Mouse (Mus musculus) adipocyte (in vitro differentiated cells): ENCODE measurements at regions not wholly inside any gene's neighbourhood (a gene's known extent, or its start where the extent isn't known, plus 50 kb on each side); places are given as distances from the start of the nearest gene placed in this dataset.

Source experiments
- DNase-seq: peaks from one replicate; pipeline ENCODE4 v3.0.0-alpha.2; 2016; ENCODE audit warnings: low spot score

DNA sequence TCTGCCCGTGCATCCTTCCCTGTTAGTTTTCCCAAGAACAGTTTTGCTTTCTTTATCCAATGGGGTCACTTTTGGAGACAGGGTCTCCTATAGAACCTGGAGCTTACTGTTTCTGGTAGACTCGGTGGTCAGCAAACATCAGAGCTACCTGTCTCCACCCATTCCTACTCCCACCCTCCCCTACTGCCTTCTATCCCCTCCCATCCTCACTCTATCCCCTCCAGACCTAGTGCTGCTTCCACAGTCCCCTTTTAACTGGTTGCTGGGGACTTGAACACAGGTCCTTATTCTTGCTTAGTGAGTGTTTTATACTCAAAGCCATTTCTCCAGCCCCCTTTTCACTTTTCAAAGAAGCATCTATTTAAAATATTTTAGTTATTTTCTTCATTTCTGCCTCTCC, 189.4 kb upstream of the Fat4 start:
- no peak for DNase-seq

DNA sequence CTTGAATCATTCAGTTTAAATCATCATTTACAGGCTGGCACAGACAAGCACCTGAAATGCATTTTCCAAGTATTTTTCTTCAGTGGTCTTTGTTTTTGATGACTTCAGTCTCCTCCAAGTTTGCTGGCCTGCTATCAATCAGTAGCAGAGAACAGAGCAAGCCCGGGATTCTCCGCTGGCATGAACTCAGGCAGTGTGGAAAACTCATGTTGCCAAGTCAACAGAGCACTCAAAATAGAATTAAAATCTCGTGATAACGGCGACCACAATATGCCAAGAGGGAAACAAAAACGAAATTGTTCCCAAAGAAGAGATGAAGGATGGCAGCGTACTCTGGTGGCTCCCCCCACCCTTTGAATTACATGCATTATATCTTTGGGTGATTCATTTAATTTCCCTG, 190.9 kb upstream of the Fat4 start:
- no peak for DNase-seq

DNA sequence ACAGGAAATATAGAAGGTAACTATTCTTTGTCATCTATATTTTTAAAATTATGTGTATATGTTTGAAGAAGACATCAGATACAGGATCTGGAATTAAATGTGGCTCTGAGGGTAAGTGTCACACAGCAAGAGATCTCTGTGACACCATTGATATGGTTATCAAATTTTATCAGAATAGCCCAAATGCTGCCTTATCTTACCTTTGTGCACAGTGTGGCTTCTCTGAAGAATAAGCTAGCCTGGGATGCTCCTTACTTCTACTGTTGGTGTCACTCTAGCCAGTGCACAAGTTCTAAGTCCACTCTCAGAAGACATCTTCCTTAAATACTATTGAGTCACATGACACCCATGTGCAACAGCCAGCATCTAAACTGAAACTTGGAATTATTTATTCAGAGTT, 194.0 kb upstream of the Fat4 start:
- no peak for DNase-seq

DNA sequence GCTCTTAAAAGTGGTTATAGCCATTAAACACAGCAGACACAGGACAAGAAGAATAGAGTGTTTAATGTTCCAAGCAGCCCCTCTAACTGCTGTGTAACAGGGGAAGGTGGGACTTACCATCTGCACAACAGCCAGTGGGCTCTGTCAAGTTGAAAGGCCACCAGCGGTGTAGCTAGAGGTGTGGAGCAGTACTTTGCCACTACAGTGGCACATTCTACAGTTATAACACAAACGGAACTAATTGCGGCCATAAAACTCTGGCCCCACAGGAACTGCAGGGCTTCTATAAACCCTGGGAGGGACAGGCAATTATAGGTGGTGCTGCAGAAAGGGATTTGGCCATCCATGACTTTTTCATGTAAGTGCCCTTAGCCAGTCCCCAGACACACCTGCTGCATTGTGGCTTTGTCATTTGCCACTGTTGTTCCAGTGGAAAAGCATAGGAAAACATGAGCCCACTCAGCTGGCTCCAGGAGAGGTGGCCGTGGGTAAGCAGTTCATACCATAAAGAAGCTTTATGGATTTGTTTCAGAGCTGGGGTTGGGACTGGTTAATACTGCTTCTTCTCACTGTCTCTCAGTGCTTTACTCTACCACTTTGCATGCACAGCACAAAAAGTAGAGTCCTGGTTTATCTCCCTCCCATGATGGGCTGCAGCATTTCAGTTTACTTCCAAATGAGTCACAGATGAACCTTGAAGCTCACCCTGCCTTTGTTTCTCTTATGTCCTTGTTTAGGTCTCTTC, 199.8 kb upstream of the Ankrd50 start:
- no peak for DNase-seq

DNA sequence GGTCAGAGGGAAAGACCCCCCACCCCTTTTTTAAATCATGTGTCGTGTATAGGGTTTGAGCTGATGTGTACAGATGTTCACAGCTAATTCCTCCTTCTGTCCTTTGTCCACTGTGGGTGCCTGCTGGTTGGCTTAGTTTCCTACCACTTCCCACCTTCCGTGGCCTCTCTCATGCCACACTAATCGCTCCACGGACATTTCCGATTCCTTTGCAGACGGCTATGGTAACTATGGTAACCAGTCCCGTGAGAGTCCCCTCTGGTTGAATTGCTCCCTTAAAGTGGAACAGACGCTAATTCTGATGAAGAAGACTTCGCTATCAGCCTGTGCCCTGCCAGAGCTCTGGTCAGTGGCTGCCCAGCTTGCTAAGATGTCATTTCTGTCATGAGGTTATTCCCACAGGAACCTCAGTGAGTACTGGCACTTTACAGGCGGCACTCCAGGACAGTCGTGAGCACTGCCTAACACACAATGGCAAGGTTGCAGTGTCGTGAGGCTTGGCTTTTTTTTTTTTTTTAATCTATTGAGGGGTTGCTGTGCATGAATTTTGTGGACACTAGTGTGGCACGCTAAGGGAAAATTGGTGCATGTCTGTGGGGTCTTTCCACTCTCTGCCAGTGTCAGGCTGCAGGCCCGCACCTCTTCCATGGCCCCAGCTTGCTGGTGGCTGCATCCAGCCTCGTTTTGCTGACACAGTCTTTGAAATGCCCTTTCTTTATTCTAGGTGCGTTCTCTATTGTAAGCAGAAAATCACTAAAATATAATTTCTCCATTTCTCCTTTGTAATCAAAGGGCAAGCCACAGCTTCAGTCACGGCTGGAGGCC, 179.2 kb upstream of the Ankrd50 start:
- no peak for DNase-seq

DNA sequence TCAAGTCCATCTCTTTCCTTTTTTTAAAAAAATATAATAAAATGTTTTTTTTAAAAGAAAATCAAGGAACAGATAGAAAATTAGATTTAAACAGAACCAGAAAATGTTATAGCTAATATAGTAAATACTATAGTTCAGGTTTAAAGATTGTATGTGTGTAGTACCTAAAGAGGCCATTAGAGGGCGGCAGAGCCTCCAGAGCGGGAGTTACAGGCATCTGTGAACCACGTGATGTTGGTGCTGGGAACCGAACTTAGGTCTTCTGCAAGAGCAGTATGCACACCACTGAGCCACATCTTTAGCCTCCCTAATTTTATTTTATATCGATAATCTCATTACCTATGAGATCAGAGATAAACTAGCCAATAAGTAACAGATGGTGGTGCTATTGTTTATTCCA, 178.4 kb upstream of the Ankrd50 start:
- peak; percentile 16 for DNase-seq

DNA sequence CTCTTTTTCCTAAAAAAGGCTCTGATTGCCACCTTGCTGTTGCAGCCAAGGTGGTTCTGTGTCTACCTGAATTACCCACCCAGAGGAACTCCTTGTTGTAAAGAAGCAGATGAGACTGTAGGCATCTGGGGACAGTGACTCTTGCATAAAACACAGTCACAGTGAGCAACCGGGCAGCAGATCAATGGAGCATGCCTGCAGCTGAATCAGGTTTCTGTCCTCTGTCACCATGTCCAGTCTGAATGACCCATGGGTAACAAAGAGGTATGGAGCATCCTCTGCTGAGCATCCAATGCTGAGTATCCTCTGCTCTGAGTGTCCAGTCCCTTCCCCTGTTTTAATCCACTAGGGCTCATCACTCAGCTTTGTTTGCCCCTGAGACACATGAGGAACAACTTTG, 172.1 kb upstream of the Ankrd50 start:
- no peak for DNase-seq

DNA sequence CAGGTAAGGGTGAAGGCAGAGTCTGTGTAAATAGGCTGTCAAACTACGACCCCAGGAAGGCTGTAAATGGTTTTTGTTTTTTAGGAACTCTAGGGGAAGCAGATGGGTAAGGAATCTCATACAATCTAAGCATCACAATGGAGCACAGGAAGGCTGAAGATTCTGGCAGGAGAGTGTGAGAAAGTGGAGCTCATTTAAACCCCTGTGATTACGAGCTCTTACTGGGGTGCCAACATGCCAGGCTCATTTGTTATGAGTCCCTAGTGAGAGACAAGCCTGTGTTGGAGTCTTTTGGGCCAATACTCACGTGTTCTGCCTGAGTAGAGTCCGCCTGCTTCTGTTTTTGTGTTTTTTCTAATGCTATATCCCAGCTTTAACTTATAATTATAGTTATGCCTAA, 169.3 kb upstream of the Ankrd50 start:
- DNase-seq, result no peak

DNA sequence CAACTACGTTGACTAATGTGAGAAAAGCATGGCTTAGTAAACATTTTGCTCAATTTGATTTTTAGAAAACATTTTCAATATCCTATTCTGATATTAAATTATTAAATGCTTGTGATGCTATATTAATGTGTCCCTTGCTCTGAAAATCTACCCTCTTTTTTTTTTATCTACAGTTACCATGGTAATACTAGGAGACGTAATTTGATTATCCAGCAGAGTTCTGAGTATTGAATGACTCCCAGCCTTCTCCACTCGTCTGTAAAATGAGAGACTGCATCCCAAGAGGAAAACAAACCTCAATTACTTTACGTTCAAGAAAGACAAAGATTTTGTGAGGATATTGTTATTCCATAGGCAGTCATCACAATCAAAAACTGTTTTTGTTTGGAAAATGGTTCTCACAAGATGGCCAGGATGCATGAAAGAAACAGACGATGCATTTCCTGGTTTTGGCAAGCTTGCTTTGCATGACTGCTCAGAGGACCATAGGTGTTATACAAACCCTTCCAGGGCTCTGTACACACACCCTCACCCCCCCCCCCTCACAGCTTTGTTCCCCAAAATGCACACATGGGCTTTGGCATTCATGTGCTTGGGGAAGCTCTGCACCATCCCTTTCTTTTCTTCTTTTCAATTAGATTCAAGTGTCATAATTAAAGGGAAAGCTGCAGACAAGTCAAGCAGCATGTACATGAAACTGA, 168.5 kb upstream of the Ankrd50 start:
- DNase-seq, result no peak

DNA sequence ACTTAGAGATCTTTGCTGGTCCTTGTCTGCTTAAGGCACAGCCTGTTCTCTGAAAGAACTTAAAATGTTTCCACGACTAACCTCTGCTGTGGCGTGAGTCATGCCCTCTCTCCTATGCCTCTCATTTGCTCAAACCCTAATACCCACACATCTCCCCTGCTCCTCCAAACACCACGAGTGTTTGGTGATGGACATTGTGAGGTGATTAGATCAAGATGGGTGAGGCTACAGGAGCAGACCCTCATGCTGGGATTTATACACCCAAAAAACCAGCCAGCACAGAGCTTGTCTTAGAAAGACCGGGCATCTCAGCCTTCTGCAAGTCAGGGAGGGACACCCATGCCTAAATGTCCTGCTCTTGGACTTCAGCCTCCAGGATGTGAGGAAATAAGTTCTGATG, 165.5 kb upstream of the Ankrd50 start:
- DNase-seq, result no peak

DNA sequence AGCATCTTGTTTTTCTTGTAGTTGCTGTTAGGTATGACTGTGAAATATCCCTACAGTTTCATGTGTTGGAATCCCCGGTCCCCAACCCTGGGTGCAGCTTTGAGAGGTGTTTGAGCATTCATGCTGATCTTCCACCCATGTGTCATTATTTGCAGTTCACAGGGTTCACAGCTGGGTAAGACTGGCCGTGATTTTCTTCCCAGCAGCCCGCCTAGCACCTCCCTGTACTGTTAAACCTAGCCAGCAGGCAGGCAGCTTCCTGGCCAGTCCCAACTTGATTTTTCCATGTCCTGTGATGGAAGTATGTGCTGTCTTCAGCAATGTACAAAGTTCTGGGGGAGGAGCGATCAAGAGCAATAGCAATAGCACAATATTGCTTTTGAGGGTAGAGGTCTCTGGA, 164.0 kb upstream of the Ankrd50 start:
- no peak for DNase-seq

DNA sequence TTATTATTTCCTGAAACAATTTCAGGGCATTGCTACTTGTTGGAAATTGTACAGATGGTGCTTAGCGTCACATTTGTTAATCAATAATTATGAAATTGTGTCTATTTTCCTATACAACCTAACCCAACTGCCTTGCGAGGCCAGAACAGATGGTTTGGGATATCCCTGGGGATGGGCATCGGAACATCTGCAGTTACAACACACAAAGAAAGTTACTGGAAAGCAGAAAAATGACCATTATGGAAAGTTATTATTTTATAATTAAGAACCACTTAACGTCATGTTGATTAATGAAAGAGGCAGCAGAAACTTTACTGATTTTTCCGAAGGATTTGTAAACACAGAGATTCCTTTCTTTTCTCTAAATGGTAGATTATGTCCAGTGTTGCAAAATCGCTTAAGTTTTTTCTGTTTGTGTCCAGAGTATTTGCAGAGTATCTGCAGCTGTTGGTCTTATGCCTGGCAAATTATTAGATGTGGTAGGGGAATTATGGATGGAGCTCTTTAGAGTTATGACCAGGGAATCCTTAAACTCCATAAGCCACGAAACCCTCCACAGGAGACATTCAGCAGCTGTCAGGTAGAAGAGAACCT, 163.2 kb upstream of the Ankrd50 start:
- no peak for DNase-seq

DNA sequence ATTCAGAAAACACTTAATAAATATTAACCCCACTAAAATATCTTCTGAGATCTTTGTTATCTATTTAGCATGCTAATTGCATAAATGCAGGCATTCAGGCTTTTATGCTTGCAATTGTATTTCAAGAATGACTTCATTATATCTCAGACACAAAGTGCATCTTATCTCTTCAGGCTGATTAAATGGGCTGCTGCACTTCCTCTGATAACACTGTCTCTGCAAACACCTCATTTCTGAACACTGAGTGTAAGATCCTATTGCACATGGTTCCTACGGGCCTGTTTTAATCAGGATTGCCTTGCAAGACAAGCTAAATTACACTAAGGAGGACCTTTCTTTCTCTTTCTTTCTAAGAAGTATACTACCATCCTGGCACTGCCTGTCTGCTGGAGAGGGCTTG, 157.1 kb upstream of the Ankrd50 start:
- DNase-seq, result no peak

DNA sequence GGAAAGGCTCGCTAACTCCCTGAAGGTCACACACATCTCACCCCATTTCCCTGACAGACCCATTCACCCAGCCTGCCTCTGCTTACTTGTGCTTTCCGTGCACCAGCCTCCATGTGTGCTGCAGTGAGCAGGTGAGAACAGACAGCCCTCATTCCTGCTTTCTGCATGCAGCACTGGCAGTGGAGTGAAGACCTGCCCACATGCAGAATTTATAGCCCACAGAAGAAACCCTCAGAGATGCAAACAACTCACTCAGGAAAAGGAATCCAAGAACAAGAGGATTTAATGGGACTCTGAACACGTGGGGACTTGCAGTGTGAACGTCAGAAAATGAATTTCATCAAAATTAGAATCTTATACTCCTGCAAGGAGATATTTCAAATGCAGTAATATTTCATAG, 152.2 kb upstream of the Ankrd50 start:
- no peak for DNase-seq

DNA sequence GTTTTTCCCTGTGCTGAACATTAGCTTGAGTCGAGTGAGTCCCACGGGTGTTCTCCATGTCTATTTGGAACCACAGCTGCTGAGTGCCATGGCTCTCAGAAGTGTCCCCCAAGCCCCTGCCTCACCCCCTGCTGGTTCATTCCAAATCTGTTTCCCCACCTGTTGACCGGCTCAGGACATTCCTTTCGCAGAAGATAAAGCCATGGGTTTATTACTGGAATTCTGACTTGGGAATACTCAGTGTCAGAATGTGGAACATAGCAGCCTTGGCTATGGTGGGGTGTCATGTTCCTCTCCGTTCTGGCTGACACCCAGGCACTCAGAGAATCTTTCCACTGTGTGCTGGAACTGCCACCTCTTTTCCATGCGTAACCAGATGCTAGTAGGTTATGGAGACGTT, 148.7 kb upstream of the Ankrd50 start:
- no peak for DNase-seq

DNA sequence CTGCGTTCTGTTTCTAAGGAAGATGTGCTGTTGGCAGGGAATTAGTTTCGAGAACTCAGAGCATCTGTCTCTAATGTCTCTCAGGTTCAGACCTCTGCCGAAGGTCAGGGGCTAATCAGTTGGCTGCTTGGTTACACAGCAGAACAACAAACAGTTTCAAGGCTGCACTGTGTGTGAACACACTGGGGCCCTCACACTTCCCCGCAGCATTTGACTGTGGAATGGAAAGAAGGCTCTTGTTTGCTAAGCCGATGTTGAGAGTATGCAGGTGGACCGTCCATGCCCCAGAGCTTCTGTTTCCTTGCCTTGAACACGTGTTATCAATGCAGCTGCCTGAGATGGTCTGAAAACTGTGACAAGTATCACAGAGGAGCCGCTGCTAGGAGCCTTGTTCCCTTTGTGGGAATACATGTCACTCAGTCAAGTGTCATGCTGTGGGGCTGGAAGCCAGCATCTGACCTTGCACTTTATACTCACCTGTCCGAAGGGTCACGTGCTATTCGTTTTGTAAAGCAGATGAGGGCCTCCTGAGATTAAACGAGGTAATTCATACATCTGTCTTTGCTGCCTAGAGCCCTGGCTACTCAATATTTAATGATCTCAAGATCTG, 141.0 kb upstream of the Ankrd50 start:
- no peak for DNase-seq

DNA sequence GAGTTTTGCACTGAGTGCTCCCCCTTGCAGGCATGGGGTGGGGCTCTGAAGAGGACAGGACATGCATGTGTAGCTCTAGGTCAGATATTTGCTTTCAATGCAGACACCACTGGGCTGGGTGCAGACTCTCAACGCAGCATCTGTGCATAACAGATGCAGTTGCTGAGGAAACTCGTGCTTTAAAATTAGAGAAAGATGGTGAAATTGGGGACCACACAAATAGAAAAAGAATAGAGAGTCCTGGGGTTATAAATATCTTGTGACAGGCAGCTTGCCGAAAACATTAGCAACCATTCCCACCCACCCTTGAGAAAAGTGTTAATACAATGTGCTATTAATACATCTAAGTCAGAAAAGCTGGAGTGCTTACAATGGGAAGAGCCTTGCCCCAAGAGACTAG, 133.3 kb upstream of the Ankrd50 start:
- DNase-seq, result no peak

DNA sequence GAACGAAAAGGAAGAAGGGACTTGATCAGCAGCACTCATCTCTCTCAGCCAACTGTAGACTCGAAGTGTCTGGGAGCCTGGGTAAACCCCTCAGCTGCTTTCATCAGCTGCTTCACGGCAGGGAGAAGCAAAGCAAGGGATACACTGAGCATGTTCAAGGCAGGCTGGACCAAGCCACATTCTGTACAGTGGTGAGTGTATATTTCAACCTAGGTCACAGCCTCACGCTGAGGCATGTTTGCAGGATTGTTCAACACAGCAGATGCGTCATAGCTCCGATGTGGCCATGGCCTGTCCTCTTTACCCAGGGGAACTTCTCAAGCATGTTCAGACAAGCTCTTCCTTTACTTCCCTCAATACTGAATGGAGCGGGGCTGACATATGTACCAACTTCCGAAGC, 132.6 kb upstream of the Ankrd50 start:
- DNase-seq, result no peak

DNA sequence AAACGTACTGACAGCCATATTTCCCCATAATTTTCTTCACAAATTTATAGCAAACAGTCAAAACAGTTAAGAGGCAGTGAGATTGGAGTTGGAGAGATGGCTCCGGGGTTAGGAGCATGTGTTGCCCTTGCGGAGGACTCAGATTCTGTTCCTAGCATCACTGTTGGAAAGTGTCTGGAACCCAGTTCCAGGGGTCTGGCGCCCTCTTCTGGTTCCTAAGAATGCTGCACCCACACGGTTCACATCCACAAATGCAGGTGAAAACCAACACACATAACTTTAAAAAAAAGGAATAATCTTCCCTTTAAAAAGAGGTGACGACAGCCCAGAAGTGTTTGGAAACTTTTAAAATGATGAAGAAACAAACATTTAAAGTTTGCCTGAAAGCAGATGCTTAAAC, 129.1 kb upstream of the Ankrd50 start:
- no peak for DNase-seq

DNA sequence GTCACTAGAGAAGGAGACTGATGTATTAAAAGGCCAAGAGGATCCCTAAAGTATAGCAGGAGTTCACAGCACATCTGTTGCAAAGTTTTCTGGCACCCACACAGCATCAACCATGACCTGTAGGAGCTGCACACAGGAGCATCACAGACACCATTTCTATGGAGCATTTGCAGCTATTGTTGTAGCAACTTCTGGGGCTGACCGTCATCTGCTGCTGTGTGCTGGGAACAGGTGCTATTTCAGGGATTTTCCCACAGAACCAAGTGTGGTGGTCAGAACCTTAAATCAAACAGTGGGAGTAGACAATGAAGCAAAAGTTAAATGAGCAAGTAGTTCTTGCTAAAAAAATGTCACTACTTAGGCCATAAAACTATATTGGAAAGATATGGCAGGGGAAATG, 106.9 kb upstream of the Ankrd50 start:
- DNase-seq, result no peak

DNA sequence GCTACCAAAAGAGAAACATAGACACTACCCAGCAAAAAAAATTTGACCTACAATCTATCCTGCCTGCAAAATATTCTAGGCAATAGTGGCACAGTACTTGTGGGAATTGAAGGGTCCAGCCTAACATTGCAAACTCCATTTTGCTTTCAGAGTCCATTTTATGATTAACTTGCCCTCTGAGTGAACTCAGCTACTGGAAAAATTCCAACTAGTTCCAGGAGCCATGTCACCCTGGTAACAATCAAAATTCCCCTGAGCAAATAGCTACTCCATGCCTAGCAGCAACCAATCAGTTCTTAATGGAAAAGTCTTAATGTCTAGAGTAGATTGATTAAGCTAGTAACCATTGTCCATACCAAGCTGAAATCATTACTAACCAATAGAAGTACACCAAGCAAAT, 104.3 kb upstream of the Ankrd50 start:
- DNase-seq, result peak; percentile 16

DNA sequence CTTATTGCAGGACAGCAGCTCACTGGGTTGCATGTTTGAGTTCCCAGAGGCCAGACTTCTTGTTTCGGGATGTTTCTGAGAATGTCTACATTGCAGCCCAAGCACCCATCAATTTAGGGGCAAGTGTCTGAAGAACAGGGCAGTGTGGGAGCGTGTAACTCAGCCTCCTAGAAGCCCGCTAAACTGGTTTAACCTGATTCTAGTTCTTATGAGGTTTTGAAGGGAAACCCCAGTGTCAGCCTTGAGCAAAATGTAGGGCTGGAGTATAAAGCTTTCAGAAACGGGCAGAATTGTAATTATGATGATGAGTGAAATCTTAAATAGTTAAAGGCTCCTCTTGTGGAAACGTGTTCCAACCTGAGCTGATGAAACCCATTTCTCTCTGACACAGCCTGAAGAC, 100.9 kb upstream of the Ankrd50 start:
- no peak for DNase-seq
